Mouse (Mus musculus): ENCODE data around the gene Adam17. TPM values are rescaled to one million over a fixed set of nuclear protein-coding genes. Genes with fewer than 3 reads are reported as not detected.
"Not testable (repeated sequence)": the region's sequence is repeated elsewhere in the genome, so short reads cannot be mapped to it uniquely, and the experiment has no call there.

Gene Adam17
- polyA plus RNA-seq (2015; fragmentation: Nextera tagmentation; extraction: Ambion mirVana), result 21.0 and 23.0 TPM in 2 replicates

DNA sequence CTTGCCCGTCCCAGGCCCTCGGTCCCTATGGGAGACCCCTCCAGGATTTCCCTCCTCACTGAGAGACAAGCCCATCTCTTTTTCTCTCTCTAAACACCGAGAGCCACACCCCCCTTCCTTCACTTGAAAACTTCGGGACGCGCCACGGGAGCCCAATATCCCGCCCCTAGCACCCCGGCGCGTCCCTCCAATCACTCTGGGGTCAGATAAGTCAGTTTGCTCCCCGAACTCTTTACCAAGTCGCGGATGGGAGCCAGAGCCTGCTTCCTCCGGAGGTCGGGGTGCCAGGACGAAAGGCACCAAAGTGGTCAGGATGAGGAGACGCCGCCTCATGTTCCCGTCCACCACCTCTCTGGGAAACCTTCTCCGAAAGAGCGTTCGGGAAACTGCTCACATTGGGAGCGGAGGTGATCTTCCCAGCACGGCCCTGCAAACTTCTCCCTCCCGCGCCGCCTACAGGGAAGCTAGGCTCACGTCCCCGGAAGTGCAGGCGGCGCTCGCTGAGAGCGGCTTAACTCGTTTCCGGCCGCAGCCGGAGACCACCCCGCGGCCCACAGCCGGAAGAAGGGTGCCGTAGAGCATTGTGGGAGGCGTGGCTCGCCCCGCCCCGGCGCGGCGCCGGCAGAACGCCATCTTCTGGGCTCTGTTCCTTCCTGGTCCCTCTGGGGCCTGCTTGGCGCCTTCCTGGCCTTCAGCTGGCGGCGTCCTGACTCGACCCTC is at the start of gene Adam17:
Adam17 (minus strand) TSS at position 533 of the 720 bp plus-strand sequence.
- ATAC-seq, result peak; percentile 99
- peaks cover 10% of the 10 kb centered on the region for H3K4me1 ChIP-seq (replicated peaks)
- under 1% methylated on average over 55 of the region's 55 CpGs for WGBS
- H3K36me3 ChIP-seq, result no peaks in the 10 kb centered on the region
- peak within 1 kb of the TSS; percentile 89 for H3K27ac ChIP-seq
- no peaks in the 10 kb centered on the region for H3K27me3 ChIP-seq
- H3K4me2 ChIP-seq (replicated peaks), result peak within 1 kb of the TSS; percentile 76
- H3K4me3 ChIP-seq (replicated peaks), result peak within 1 kb of the TSS; percentile 74
- H3K9me3 ChIP-seq, result no peaks in the 10 kb centered on the region
- peak within 1 kb of the TSS; percentile 81 for H3K9ac ChIP-seq (replicated peaks)

DNA sequence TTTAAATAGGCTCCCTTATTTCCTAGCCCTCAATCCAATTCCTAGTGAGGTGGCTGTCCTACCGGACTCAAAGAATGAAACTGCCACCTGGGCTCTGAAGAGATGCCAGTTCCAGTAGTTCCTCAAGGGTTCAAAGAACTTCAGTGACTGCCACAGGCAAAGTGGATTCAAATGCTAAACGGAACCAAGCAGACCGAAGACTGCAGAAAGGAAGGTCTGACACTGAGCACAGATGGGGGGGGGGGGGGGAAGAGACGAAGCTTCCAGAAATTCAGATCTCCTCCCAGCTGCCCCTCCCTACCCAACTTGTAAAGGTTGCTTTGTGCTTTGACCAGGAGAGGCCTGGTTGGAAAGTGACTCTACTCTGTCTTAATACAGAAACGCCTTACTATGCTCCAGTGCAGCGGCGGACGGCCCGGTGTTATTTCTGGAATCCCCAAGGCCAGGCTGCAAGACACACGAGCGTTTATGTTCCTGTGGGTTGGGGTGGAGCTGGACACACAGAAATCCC is 45.2 kb upstream of the Adam17 start:
- H3K9me3 ChIP-seq, result 0 out of 2 replicates have a peak, but pooled peaks cover 5% of the 10 kb centered on the region
- H3K27ac ChIP-seq, result peak overlapping the region; percentile 94
- H3K9ac ChIP-seq (replicated peaks), result peak overlapping the region; percentile 81
- peaks cover 18% of the 10 kb centered on the region for H3K36me3 ChIP-seq
- H3K4me3 ChIP-seq (replicated peaks), result peak overlapping the region; percentile 75
- H3K27me3 ChIP-seq, result no peaks in the 10 kb centered on the region
- H3K4me1 ChIP-seq (replicated peaks), result peaks cover 23% of the 10 kb centered on the region
- WGBS, result 34% methylated on average over 11 of the region's 11 CpGs
- H3K4me2 ChIP-seq (replicated peaks), result peak overlapping the region; percentile 58
- no peak for ATAC-seq

DNA sequence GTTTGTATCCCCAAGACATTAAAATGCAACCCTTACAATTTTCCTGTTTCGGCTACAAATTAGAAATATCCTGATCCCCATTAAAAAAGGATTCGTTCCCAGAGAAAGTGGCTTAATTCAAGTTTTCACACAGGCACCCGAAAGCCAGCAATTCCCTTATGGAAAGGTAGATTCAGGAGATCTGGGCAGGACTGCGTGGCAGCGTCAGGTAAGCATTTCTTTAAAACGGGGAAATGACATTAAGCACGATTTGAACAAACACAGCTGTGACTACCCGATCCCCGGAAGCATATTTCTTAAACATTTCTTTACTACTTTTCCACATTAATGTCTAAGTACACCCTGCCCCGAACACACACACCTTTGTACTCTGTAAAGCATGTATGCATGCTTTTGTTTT is 44.7 kb upstream of the Adam17 start:
- H3K4me1 ChIP-seq (replicated peaks), result peaks cover 23% of the 10 kb centered on the region
- no peaks in the 10 kb centered on the region for H3K27me3 ChIP-seq
- H3K4me3 ChIP-seq (replicated peaks), result peak overlapping the region; percentile 75
- H3K9me3 ChIP-seq, result 0 out of 2 replicates have a peak, but pooled peaks cover 8% of the 10 kb centered on the region
- H3K4me2 ChIP-seq (replicated peaks), result peak overlapping the region; percentile 58
- no peak for ATAC-seq
- H3K27ac ChIP-seq, result peak overlapping the region; percentile 94
- H3K36me3 ChIP-seq, result peaks cover 23% of the 10 kb centered on the region
- 8% methylated on average over 10 of the region's 10 CpGs for WGBS
- peak overlapping the region; percentile 81 for H3K9ac ChIP-seq (replicated peaks)

DNA sequence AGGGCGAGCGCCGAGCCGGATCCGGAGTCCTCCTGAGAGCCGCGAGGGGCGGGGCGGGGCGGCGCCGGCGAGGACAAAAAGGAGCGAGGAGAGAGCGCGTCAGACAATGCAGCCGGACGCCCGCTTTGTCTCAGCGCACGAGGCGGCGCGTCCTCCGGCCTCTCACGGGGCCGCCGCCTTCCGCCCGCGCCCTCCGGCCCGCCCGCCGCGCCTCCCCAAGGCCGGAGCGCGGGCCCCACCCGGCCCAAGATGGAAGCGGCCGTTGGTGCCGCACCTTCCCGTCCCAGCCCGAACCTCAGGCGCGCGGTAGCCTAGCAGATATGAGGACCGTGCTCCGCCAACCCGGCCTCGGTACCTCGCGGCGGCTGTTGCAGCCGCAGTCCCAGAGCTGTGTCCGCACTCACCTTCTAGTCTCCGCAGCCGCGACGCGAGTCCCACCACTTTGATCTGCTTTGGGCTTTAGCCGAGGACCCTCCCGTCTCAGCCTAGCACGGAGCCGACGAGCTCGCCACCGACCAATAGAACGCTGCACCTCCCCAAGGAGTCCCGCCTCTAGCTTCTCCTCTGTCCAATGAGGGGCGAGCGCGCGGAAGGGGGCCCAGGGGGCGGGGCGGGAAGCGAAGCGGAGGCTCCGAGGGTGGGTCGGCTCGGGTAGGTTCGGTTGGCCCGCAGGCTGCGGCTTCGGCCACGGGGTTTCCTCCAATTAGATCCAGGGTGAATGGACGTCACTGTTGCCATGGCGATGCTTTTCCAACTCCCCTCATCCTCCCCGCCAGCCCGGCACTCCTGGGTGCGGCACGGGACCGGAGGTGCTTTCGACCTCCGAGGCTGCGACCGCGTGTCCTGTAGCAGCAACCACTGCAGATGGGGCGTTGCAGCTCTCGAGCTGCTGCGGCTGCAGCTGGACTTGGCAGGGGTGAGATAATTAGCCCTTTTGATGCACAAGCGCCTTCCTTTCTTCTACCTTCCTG is 44.0 kb upstream of the Adam17 start, which contains the start of gene Ywhaq:
Ywhaq (minus strand) TSS at position 538 of the 971 bp plus-strand sequence.
- H3K9ac ChIP-seq (replicated peaks), result peak within 1 kb of the TSS; percentile 99
- no peaks in the 10 kb centered on the region for H3K27me3 ChIP-seq
- WGBS, result under 1% methylated on average over 90 of the region's 103 CpGs
- H3K27ac ChIP-seq, result peak within 1 kb of the TSS; percentile 100
- H3K4me1 ChIP-seq (replicated peaks), result peaks cover 23% of the 10 kb centered on the region
- peak within 1 kb of the TSS; percentile 75 for H3K4me3 ChIP-seq (replicated peaks)
- peak; percentile 100 for ATAC-seq
- H3K36me3 ChIP-seq, result peaks cover 30% of the 10 kb centered on the region
- peaks cover 11% of the 10 kb centered on the region; the same call in 1 of the 2 replicates for H3K9me3 ChIP-seq
- peak within 1 kb of the TSS; percentile 85 for H3K4me2 ChIP-seq (replicated peaks)

DNA sequence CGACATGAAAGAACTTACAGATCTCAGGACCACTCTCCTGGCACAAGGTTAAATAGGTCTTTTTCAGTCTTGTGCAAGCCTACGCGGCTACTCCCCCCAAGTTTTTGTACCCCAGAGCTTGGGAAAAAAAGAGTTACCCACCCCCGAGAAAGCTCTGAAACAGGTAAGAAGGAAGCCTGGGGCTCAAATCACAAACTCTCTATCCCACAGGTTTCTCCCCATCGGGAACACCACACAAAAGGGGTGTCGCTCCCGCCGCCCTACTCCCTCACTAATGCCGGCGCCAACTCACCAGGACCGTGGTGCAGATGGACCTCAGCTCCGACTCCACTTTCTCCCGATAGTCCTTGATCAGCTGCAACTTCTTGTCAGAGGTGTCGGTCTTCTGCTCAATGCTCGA is 43.1 kb upstream of the Adam17 start:
- Histone ChIP-seq H3K9me3 (peaks cover 17% of the 10 kb centered on the region; the same call in 1 of the 2 replicates), H3K4me3 (replicated peaks) (peak overlapping the region; percentile 75), H3K27ac (peak overlapping the region; percentile 78), H3K36me3 (peaks cover 39% of the 10 kb centered on the region), H3K4me1 (replicated peaks) (peaks cover 23% of the 10 kb centered on the region), H3K27me3 (no peaks in the 10 kb centered on the region), H3K4me2 (replicated peaks) (peak overlapping the region; percentile 85), H3K9ac (replicated peaks) (peak overlapping the region; percentile 90)
- WGBS, result under 1% methylated on average over 13 of the region's 15 CpGs
- no peak for ATAC-seq

DNA sequence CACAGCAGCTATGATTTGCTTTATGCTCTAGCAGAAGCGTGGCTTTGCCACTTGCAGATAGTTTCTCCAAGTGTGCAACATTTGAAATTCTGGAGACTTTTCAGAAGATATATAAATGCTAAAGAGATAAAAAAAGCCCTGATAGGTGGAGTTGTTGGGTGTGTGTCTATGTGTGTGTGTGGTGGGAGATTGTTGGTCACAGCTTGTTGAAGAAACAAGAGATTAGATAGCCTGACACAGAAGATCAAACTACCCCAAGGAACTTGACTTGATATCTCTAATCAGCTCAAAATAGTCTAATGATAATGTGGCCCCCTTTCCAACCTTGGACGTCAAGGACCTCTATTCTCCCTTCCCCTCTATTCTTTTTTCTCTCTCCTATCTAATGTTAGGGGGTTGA is 37.2 kb upstream of the Adam17 start:
- H3K27ac ChIP-seq, result no peak overlapping the region
- 94% methylated on average over 2 of the region's 2 CpGs for WGBS
- no peak overlapping the region for H3K4me3 ChIP-seq (replicated peaks)
- no peaks in the 10 kb centered on the region for H3K27me3 ChIP-seq
- peaks cover 31% of the 10 kb centered on the region for H3K9me3 ChIP-seq
- H3K4me1 ChIP-seq (replicated peaks), result peaks cover 10% of the 10 kb centered on the region
- no peak for ATAC-seq
- no peak overlapping the region for H3K4me2 ChIP-seq (replicated peaks)
- no peak overlapping the region for H3K9ac ChIP-seq (replicated peaks)
- H3K36me3 ChIP-seq, result peaks cover 92% of the 10 kb centered on the region

DNA sequence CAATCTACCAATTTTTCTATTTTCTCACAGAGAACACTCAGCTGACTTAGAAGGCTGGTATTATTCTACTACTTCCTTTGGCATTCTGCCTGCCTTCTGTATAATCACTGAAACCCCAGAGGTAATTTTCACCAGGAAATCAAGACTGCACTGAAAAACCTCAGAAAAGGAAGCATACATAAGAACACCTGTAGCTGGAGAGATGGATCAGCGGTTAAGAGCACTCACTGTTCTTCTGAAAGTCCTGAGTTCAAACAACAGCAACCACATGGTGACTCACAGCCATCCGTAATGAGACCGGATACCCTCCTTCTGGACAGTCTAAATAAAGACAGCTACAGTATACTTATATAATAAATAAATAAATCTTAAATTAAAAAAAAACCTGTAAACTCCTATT is 36.2 kb upstream of the Adam17 start:
- no peak overlapping the region for H3K27ac ChIP-seq
- 99% methylated on average over 3 of the region's 3 CpGs for WGBS
- H3K36me3 ChIP-seq, result peaks cover 91% of the 10 kb centered on the region
- peaks cover 31% of the 10 kb centered on the region for H3K9me3 ChIP-seq
- H3K4me2 ChIP-seq (replicated peaks), result no peak overlapping the region
- no peaks in the 10 kb centered on the region for H3K27me3 ChIP-seq
- peaks cover under 1% of the 10 kb centered on the region for H3K4me1 ChIP-seq (replicated peaks)
- H3K4me3 ChIP-seq (replicated peaks), result no peak overlapping the region
- no peak overlapping the region for H3K9ac ChIP-seq (replicated peaks)
- ATAC-seq, result no peak

DNA sequence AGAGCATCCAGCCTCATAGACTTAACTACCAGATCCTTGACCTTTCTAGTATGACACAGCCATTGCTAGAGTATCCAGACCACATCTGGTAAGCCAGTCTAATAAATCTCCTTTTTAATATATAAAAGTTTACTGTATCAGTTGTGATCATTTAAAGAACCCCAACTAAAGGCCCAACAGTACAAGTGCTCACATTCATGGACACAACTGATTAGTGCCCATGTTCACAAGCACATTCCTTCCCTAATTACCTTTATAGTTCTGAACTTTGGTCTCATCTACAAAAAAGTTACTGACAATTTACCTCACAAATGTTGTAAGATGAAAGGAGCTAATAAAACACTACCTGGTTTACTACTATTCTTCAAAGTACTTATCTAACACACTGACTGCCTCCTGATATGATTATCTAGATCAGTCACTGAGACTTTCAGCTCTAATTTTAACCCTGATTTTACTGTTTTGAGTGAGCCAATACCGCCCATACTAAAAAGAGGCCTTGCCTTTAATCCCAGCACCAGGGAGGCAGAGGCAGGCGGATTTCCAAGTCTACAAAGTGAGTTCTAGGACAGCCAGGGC is 35.4 kb upstream of the Adam17 start:
- no peak overlapping the region for H3K27ac ChIP-seq
- H3K4me1 ChIP-seq (replicated peaks), result no peaks in the 10 kb centered on the region
- no peak overlapping the region for H3K4me3 ChIP-seq (replicated peaks)
- WGBS, result 97% methylated on average over 2 of the region's 2 CpGs
- peaks cover 26% of the 10 kb centered on the region for H3K9me3 ChIP-seq
- H3K4me2 ChIP-seq (replicated peaks), result no peak overlapping the region
- ATAC-seq, result no peak
- no peak overlapping the region for H3K9ac ChIP-seq (replicated peaks)
- H3K27me3 ChIP-seq, result no peaks in the 10 kb centered on the region
- peaks cover 89% of the 10 kb centered on the region for H3K36me3 ChIP-seq

DNA sequence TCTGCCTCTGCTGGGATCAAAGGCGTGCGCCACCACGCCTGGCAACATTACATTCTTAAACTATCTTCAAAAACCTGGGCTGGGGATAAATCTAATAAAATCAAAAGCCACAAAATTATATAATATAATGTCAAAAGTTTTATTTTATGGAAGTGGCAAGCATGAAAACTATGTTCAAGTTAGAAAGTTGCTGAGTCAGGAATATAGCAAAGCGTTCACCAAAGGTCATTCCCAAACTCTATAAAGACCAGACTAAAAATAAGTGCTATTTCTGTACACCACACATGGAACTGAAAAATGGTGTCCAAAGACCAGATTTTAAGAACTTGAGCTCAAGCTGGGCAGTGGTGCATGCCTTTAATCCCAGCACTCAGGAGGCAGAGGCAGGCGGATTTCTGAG is 29.3 kb upstream of the Adam17 start:
- no peaks in the 10 kb centered on the region for H3K27me3 ChIP-seq
- H3K9ac ChIP-seq (replicated peaks), result no peak overlapping the region
- H3K27ac ChIP-seq, result no peak overlapping the region
- H3K36me3 ChIP-seq, result peaks cover 75% of the 10 kb centered on the region
- H3K4me3 ChIP-seq (replicated peaks), result no peak overlapping the region
- no peaks in the 10 kb centered on the region for H3K4me1 ChIP-seq (replicated peaks)
- H3K9me3 ChIP-seq, result no peaks in the 10 kb centered on the region
- WGBS, result 96% methylated on average over 5 of the region's 5 CpGs
- ATAC-seq, result no peak
- no peak overlapping the region for H3K4me2 ChIP-seq (replicated peaks)

DNA sequence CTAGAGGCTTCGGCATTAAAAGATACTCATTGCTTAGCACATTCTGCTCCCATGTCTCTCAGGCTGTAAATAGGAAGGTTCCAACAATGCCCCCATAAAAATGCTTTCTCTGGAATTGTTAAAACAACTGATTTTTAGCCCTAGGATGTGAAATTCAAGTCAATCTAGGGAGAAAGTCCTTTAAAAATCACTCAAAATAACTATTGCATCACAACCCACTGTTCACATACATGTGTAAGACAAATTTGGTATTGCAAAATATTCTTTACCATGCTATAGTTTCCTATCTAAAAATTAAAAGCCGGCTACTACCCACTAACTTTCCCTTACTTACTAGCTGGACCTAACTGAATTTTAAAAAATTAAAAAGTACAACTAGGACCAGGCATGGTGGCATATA is 12.8 kb upstream of the Adam17 start:
- Histone ChIP-seq H3K4me3 (replicated peaks) (no peak overlapping the region), H3K27ac (no peak overlapping the region), H3K9ac (replicated peaks) (no peak overlapping the region), H3K9me3 (no peaks in the 10 kb centered on the region), H3K4me2 (replicated peaks) (no peak overlapping the region), H3K27me3 (no peaks in the 10 kb centered on the region), H3K4me1 (replicated peaks) (no peaks in the 10 kb centered on the region), H3K36me3 (peaks cover 37% of the 10 kb centered on the region)
- 96% methylated on average over 2 of the region's 2 CpGs for WGBS
- ATAC-seq, result no peak

DNA sequence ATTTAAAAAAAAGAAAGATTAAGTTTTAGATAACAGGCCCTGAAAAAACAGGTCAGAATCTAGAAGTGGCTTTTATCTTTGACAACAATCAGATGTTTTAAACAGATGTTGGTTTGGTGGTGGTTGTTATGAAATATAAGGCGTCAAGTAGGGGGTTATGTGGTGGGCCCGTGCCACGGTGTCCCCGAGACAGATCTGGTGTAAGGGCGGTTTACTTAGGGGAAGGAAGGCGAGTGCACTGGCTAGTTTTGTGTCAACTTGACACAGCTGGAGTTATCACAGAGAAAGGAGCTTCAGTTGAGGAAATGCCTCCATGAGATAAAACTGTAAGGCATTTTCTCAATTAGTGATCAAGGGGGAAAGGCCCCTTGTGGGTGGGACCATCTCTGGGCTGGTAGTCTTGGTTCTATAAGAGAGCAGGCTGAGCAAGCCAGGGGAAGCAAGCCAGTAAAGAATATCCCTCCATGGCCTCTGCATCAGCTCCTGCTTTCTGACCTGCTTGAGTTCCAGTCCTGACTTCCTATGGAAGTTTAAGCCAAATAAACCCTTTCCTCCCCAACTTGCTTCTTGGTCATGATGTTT is 5.4 kb upstream of the Adam17 start:
- not testable (repeated sequence) for H3K27me3 ChIP-seq; ATAC-seq; H3K4me3 ChIP-seq (replicated peaks); H3K4me1 ChIP-seq (replicated peaks); H3K36me3 ChIP-seq; H3K9me3 ChIP-seq; H3K4me2 ChIP-seq (replicated peaks); H3K9ac ChIP-seq (replicated peaks); H3K27ac ChIP-seq
- 93% methylated on average over 6 of the region's 6 CpGs for WGBS

Measured in midbrain, embryonic 13.5 days (tissue).